Mouse (Mus musculus) cerebellum, adult 9-10 months (tissue): ENCODE measurements around the gene Msh5.
"Not testable (repeated sequence)": the region's sequence is repeated elsewhere in the genome, so short reads cannot be mapped to it uniquely, and the experiment has no call there.

ENCODE experiments used
- DNase-seq: peaks from one replicate; pipeline ENCODE4 v3.0.0; 2022

Gene Msh5

GRCm38 (mm10) chr17:35021842-35022477 is 24.6 kb downstream of the Msh5 start:
- no peak for DNase-seq

- peak; percentile 92 for DNase-seq
Measured at GRCm38 (mm10) chr17:35021163-35021808, 25.3 kb downstream of the Msh5 start.

GRCm38 (mm10) chr17:35020551-35020950 is 26.0 kb downstream of the Msh5 start:
- DNase-seq = peak; percentile 43

DNA sequence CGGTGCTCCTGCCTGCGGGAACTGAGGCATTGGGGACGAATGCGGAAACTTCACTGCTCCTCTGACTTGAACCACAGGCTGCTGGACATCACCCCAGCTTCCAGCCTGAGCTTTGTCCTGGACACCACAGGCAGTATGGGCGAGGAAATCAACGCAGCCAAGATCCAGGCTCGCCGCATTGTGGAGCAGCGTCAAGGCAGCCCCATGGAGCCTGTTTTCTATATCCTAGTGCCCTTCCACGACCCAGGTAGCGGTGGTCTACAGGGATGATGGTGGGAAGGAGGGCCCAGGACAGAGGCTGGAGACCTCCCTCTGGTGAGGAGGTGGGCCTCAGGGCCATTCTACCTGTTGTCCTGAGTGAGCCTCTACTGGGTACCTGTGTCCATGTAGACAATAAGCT is 26.7 kb downstream of the Msh5 start:
- no peak for DNase-seq

- DNase-seq = no peak
Measured at GRCm38 (mm10) chr17:35018171-35018570, 28.4 kb downstream of the Msh5 start.

DNA sequence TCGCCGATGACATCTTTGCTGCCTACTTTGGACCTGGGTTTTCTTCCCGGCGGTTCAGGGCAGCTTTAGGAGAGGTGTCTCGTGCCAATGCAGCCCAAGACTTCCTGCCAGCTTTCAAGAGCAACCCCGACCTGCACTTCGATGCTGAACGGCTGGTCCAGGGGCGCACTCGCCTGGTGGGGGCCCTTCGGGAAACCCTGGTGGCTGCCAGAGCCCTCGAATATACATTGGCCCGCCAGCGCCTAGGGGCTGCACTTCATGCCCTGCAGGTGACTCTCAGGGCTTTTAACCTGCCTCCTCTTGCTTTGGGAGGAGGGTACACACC is 28.9 kb downstream of the Msh5 start:
- peak; percentile 45 for DNase-seq

- DNase-seq = peak; percentile 51
Measured at GRCm38 (mm10) chr17:35016791-35017705, 29.5 kb downstream of the Msh5 start.

DNA sequence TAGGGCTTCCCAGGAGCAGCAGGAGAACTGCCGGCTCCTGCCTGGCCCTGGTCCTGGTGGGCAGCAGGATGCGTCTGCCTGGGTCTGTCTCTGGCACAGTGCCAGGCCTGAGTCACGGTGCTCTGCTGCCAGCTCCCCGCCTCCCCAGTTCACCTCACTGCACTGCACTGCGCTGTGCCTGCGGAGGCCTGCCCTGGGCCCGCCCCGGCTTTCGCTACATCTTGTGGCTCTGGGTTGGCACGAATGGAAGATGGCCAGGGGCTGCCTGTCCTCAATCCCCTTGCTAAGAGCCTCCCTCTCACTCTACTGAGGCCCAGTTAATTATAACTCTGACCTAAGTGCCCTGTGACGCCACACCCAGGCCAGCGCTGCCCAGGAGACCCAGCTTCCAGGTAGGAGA is 30.2 kb downstream of the Msh5 start, which contains the start of gene Vwa7:
Gene Vwa7, plus strand, starts transcription at position 204 of the 400 bp plus-strand sequence.
- peak; percentile 82 for DNase-seq

- DNase-seq = peak; percentile 39
Measured at GRCm38 (mm10) chr17:35015296-35015695, 31.2 kb downstream of the Msh5 start.

DNA sequence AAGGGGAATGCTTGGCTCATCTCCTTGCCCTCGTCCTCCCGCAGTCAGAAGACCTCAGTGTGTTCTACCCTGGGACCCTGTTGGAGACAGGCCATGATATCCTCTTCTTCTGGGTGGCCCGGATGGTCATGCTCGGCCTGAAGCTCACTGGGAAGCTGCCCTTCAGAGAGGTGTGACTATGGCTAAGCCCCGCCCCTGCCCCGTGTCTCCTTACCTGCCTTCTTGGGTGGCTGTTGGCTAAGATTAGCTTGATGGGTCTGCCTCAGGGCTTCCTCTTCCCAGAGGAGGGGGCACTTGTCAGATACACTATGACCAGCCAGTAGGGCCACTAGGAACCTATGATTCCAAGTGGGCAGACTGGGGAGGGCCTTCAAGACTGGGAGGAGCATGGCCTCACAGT is 33.3 kb downstream of the Msh5 start:
- DNase-seq = no peak

GRCm38 (mm10) chr17:35012430-35012829 is 34.1 kb downstream of the Msh5 start:
- no peak for DNase-seq

- no peak for DNase-seq
Measured at GRCm38 (mm10) chr17:35011440-35011839, 35.1 kb downstream of the Msh5 start.

DNA sequence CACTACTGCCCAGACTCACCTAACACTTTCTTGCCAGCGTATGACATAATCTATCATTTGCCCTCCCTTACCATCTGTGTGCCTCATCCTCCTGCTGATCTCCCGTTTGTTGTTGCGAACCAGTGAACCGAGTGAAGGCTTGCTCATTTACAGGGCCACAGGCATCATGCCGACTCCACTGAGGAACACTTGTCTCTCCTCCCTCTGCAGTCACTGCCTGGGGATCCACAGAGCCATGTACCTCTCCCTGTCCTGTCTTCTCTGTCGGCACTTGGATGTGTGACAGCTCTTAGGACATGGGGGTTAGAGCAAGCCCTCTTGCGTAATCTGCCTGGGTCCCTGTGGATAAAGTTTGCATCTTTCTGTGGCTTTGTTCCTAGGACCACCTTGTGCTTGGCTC is 37.0 kb downstream of the Msh5 start:
- peak; percentile 91 for DNase-seq

DNA sequence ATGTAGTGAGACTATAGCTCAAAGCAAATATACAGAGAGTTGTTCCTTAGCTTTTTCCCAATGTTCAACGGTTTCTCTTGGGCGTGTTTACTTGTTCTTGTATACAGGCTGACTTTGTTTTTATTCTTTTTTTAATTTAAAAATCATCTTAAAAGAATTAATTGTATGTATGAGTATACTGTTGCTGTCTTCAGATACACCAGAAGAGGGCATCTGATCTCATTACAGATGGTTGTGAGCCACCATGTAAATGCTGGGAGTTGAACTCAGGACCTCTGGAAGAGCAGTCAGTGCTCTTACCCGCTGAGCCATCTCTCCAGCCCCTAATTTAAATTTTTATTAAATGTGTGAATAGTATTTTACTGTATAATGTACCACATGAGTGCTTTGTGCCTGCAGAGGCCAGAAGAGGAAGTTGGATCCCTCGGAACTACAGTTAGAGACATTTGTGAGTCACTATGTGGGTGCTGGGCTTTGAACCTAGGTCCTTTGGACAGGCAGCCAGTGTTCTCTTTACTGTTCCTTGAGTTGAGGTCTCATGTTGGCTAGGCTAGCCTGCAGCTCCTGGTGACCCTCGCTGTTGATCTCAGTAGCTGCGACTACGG is 39.1 kb downstream of the Msh5 start:
- no peak for DNase-seq

GRCm38 (mm10) chr17:35005902-35006301 is 40.6 kb downstream of the Msh5 start:
- DNase-seq = not testable (repeated sequence)

- peak; percentile 35 for DNase-seq
Measured at GRCm38 (mm10) chr17:35005158-35005557, 41.4 kb downstream of the Msh5 start.

DNA sequence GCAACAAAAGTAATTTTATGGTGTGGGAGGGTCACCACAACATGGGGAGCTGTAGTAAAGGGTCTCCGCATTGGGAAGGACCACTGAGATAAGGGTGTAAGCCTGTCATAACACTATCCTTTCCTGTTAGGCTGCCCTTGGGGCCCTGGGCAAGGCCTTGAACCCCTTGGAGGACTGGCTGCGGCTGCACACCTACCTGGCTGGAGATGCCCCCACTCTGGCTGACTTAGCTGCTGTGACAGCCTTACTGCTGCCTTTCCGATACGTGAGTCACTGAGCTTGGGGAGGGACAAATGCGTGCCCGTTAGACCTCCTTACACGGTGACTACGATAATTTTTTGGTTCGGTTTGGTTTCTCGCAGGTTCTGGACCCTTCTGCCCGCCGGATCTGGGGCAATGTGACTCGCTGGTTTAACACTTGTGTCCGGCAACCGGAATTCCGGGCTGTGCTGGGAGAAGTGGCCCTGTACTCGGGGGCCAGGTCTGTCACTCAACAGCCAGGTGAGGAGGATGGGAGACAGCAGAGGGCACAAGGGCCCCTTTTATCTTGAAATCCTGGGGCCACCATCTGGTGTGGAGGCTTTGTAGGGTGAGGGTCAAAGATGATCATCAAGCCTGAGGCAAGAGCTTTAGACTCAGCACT is 42.3 kb downstream of the Msh5 start:
- no peak for DNase-seq

DNA sequence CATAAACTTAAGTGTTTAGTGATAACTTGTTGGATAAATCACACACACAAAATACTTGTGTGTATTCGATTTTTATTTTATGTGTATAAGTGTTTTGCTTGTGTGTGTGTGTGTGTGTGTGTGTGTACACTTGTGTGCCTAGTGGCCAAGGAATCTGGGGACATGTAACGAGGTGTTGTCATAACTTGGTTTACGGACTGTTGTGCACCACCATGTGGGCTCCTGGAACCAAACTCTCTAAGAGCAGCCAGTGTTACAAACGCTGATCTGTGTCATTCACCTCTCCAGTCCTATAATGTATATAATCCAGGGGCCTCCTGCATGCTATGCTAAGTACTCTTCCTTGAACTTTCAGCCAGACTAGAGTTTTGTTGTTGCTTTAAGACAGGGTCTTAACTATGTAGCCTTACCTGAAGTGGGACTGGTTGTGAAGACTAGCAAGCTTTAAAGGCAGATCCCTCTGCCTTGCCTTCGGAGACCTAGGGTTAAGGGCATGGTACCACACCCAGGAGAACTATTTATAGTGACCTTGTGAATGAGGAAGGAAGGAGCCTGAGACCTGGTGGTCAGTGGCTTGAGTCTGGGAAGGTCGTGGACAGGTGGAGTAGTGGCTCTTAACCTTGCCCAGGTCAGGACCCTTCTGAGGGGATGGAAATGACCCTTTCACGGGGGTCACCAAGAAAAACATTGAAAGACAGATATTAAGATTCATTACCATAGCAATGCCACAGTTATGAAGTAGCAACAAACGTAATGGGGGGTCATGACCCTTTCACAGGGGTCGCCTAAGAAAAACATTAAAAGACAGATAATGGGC is 43.3 kb downstream of the Msh5 start:
- DNase-seq = no peak

DNA sequence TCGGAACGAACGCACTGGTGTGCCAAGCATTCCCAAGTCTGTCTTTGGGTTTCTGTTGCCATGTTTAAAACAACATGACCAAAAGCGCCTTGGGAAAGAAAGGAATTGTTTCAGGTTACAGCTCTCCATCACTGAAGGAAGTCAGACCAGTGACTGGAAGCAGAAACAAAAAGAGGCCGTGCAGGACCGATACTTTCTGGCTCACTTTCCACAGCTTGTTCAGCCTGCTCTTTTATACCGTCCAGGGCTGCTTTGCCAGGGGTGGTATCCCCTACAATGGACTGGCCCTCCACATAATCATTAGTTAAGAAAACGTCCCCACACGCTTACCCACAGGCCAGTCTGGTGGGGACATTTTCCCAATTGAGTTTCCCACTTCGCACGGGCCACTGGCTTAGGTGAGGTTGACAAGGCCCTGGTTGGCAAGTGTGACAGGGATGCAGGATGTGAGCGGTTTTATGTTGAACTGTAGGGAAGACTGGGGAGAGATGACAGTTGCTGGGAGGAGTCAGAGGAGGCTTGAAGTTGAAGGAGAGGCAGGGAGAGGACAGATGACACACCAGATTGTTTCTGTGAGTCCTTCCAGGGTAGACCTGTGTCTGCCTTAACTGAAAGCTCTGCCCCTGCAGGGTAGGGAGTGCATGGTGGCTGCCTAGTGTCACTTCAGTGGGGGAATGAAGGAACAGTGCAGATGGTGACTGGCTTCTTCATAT is 44.2 kb downstream of the Msh5 start:
- DNase-seq = peak; percentile 45

- DNase-seq = no peak
Measured at GRCm38 (mm10) chr17:35001452-35002152, 44.9 kb downstream of the Msh5 start.
